Mouse (Mus musculus) embryonic facial prominence, embryonic 14.5 days (tissue): ENCODE measurements around the gene Cacna2d2. TPM values are rescaled to one million over a fixed set of nuclear protein-coding genes. Genes with fewer than 3 reads are reported as not detected.

Experiments
- ATAC-seq: fragments of 200-750 bp; cut with Nextera tagmentation; 2 replicates; pipeline ENCODE4 v1.8.0; 2017; ENCODE audit warnings: low read depth, moderate number of reproducible peaks, moderate TSS enrichment
- DNase-seq: peaks from one replicate; pipeline ENCODE4 v3.0.0-alpha.2; 2015; ENCODE audit warnings: low spot score
- H3K27ac ChIP-seq: fragments of 300-500 bp; sonication (generic); replicated peaks from 2 replicates; pipeline ENCODE4 v1.5.1; 2014; ENCODE audit warnings: low read depth, mild to moderate bottlenecking, low read length, moderate library complexity
- H3K27me3 ChIP-seq: fragments of 300-500 bp; sonication (generic); replicated peaks from 2 replicates; pipeline ENCODE4 v1.6.1; 2014; ENCODE audit warnings: low read length; ENCODE audit not compliant: control insufficient read depth, insufficient read depth
- H3K36me3 ChIP-seq: fragments of 300-500 bp; sonication (generic); 2 replicates; pipeline ENCODE4 v1.6.1; 2014; ENCODE audit warnings: low read length, mixed read lengths; ENCODE audit not compliant: control insufficient read depth, insufficient read depth
- H3K4me1 ChIP-seq: fragments of 300-500 bp; sonication (generic); 2 replicates; pipeline ENCODE4 v1.6.1; 2014; ENCODE audit warnings: antibody characterized with exemption, low read length; ENCODE audit not compliant: control insufficient read depth, insufficient read depth
- H3K4me2 ChIP-seq: fragments of 300-500 bp; sonication (generic); 2 replicates; pipeline ENCODE4 v1.6.1; 2014; ENCODE audit warnings: low read depth, mild to moderate bottlenecking, low read length, moderate library complexity, mixed read lengths
- H3K4me3 ChIP-seq: fragments of 300-500 bp; sonication (generic); 2 replicates; pipeline ENCODE4 v1.5.1; 2014; ENCODE audit warnings: low read depth, mild to moderate bottlenecking, low read length
- H3K9ac ChIP-seq: fragments of 300-500 bp; sonication (generic); 2 replicates; pipeline ENCODE4 v1.6.1; 2014; ENCODE audit warnings: low read depth, mild to moderate bottlenecking, low read length, moderate library complexity, mixed read lengths
- H3K9me3 ChIP-seq: fragments of 300-500 bp; sonication (generic); 2 replicates; pipeline ENCODE4 v1.6.1; 2016; ENCODE audit warnings: low read length; ENCODE audit not compliant: control insufficient read depth
- WGBS: fragments of 180-500 bp; shearing (Covaris S2); extraction: QIAGEN DNeasy Blood & Tissue Kit; methylation state at CpG from one replicate; pipeline ENCODE4 v1.1.7; 2014; 5-methylcytosine and 5-hydroxymethylcytosine counted together
- polyA plus RNA-seq: library from polyadenylated mRNA; unstranded; fragments of >200 nt; fragmentation: Nextera tagmentation; extraction: Ambion mirVana; gene quantifications from 2 replicates; pipeline ENCODE4 v1.2.1, GENCODE M21; 2014

The Cacna2d2 gene
- polyA plus RNA-seq, 1 experiment from 2014 or later, result 0.93 TPM

DNA sequence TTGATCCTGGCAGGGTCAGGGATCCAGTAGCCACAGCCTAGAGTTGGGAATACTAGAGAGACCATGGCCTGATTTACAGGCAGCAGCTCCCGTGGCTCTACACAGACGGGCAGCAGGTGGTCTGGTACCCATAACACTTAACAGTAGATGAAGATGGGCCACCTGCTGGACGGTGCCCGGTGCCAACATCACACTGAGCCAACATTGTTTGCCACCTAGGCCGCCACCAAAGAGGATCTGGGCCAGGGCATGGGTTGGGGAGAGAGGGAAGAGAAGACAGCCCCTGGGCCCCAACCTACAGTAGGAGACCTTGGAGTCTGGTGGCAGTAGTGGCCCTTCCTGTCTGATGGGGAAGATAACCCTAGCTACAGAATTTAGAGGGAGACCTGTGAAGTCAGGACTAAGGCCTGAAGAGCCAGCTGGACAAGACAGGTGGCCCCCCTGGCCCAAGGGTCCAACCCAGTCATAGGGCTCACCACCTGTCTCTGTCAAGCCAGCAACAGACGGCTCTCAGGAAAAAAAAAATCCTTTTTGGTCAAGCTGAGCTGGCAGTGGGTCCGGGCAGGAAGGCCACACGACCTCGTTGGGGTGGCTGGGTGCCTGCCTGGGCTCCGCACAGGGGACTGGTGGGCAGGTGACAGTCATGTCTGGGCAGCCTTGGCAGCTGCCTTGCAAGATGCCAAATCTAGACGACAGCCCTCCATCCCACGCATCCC, 102.9 kb downstream of the Cacna2d2 start:
- no peak for ATAC-seq
- Histone ChIP-seq H3K9me3 (no peaks in the 10 kb centered on the region), H3K27me3 (no peaks in the 10 kb centered on the region), H3K4me3 (no peak overlapping the region), H3K36me3 (no peaks in the 10 kb centered on the region), H3K27ac (no peak overlapping the region), H3K9ac (no peak overlapping the region), H3K4me1 (peaks cover 3% of the 10 kb centered on the region; the same call in 1 of the 2 replicates), H3K4me2 (no peak overlapping the region)
- no peak for DNase-seq
- 83% methylated on average over 12 of the region's 12 CpGs for WGBS

GRCm38 (mm10) chr9:107504662-107505537, 105.5 kb downstream of the Cacna2d2 start:
- DNase-seq (no peak), ATAC-seq (no peak)
- WGBS, result 66% methylated on average over 19 of the region's 19 CpGs

GRCm38 (mm10) chr9:107508266-107508665, 108.9 kb downstream of the Cacna2d2 start:
- ATAC-seq (0 out of 2 replicates have a peak, but pooled peaks have one; percentile 17), DNase-seq (peak; percentile 20)
- no peak overlapping the region for H3K4me2 ChIP-seq
- no peaks in the 10 kb centered on the region; the same call in 1 of the 2 replicates for H3K27me3 ChIP-seq
- no peaks in the 10 kb centered on the region for H3K36me3 ChIP-seq
- no peak overlapping the region for H3K9ac ChIP-seq
- H3K4me3 ChIP-seq, result no peak overlapping the region
- H3K27ac ChIP-seq, result no peak overlapping the region
- 50% methylated on average over 10 of the region's 10 CpGs for WGBS
- H3K4me1 ChIP-seq, result peaks cover 36% of the 10 kb centered on the region
- no peaks in the 10 kb centered on the region for H3K9me3 ChIP-seq

More at GRCm38 (mm10) chr9:107504662-107505537, 105.5 kb downstream of the Cacna2d2 start:
- Histone ChIP-seq H3K4me2 (no peak overlapping the region), H3K27me3 (no peaks in the 10 kb centered on the region), H3K9ac (no peak overlapping the region), H3K9me3 (no peaks in the 10 kb centered on the region), H3K36me3 (no peaks in the 10 kb centered on the region), H3K4me3 (no peak overlapping the region), H3K4me1 (peaks cover 17% of the 10 kb centered on the region), H3K27ac (no peak overlapping the region)

DNA sequence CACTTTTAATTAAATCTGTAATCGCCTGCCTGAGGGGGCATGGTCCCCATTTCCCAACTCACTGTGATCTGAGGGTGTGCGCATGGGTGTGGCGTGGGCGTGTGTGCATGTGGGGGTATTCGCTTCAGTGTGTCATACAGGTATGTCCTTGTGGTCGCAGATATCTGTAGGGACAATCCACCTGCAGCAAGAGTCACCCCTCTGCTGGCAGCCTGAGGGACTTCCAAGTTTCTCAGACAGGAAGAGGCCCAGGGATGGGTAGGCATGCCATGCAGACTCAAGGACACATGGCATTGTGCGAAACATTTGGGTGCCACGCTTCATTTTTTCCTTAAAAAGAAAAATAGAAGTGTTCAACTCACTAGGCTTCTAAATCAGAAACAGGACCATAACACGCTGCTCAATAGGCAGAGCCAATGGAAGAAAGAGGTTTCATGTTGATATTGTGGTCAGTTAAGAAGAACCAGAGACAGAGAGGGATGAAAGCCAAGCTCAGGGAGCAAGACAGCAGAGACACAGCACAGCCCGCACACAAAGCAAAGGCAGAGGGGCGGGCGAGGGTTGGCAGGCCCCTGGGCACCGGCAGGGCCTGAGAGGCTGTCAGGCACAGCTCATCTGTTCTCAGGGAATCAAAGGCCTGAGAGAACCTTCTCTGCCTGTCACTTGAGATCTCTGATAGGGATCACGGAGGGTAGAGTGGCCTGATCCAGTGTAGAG, 111.1 kb downstream of the Cacna2d2 start:
- Histone ChIP-seq H3K4me3 (no peak overlapping the region), H3K36me3 (no peaks in the 10 kb centered on the region), H3K4me1 (peaks cover 33% of the 10 kb centered on the region), H3K9ac (no peak overlapping the region), H3K4me2 (no peak overlapping the region), H3K9me3 (no peaks in the 10 kb centered on the region), H3K27ac (peak overlapping the region; percentile 39; the same call in 1 of the 2 replicates), H3K27me3 (no peaks in the 10 kb centered on the region; the same call in 1 of the 2 replicates)
- WGBS, result 61% methylated on average over 14 of the region's 14 CpGs
- DNase-seq (peak; percentile 57), ATAC-seq (0 out of 2 replicates have a peak, but pooled peaks have one; percentile 3)

DNA sequence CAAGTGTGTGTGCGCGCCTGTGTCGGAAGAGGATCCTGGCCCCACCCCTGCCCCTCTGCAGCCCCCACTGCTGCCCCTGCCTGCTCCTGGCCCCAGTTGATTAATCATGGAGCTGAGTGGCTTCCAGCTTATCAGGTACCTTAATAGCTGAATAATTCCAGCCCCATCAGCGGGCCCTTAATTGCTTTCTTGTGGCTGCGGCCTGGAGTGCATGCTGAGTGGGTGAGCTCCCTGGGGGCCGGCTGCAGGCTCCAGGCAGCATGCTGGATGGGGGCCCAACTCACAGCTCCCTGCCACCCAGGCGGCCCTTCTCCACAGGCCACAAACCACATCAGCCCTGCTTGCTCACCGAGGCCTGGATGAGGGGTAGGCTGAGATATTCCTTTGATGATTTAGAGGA, 112.0 kb downstream of the Cacna2d2 start:
- peak; percentile 45 for DNase-seq
- Histone ChIP-seq H3K4me2 (no peak overlapping the region), H3K4me1 (peaks cover 33% of the 10 kb centered on the region), H3K27me3 (no peaks in the 10 kb centered on the region; the same call in 1 of the 2 replicates), H3K9me3 (no peaks in the 10 kb centered on the region), H3K4me3 (no peak overlapping the region), H3K36me3 (no peaks in the 10 kb centered on the region), H3K27ac (no peak overlapping the region; the same call in 1 of the 2 replicates), H3K9ac (peak overlapping the region; percentile 14; the same call in 1 of the 2 replicates)
- no peak; the same call in 1 of the 2 replicates for ATAC-seq
- 42% methylated on average over 7 of the region's 8 CpGs for WGBS

DNA sequence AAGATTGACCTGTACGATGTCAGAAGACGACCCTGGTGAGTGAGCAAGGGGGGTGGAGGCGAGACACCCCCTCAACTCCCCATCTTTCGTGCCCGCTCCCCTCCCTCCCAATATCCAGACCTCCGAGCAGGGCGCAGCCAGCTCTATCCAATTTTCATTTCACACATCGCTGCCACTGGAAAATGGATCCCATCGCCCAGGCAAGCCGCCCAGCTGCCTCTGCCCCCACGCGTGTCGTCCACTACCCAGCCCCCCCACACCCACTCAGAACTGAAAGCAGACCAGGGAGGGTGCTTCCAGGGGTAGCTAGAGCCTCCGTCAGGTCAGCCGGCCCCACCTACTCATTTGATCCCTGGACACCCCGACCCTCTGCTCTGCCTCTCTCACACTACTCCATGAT, 112.9 kb downstream of the Cacna2d2 start:
- no peaks in the 10 kb centered on the region for H3K9me3 ChIP-seq
- H3K27me3 ChIP-seq, result no peaks in the 10 kb centered on the region; the same call in 1 of the 2 replicates
- H3K9ac ChIP-seq, result no peak overlapping the region
- H3K4me2 ChIP-seq, result no peak overlapping the region
- DNase-seq, result no peak
- H3K4me1 ChIP-seq, result peaks cover 33% of the 10 kb centered on the region
- H3K27ac ChIP-seq, result no peak overlapping the region
- no peak for ATAC-seq
- WGBS, result 77% methylated on average over 16 of the region's 16 CpGs
- no peaks in the 10 kb centered on the region for H3K36me3 ChIP-seq
- H3K4me3 ChIP-seq, result no peak overlapping the region

DNA sequence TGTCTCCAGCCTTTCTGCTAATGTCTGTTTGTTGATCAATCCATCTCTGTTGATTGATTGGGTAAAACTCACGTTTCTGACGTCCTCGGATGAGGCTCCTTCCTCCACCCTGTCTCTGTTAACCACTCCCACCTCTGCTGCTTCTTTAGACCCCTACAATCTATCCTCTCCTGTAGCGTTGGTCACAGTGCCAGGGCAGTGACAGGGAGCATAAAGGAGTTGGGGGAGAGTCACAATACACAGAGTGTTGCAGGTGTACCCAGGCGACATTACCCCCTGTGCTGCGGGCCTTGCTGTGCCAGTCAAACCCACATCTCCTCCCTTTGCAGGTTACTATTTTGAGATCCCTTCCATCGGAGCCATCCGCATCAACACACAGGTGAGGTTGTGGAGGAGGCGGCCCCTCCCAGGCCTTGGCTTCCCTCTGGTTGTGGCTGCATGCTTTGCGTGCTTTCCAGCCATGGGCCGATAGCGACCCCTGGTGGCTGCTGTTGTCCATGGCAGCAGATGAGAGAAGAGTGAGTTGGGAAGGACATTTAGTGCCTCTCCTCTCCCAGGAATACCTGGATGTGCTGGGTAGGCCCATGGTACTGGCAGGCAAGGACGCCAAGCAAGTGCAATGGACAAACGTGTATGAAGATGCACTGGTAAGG, 115.0 kb downstream of the Cacna2d2 start:
- no peak overlapping the region for H3K27ac ChIP-seq
- H3K9me3 ChIP-seq, result no peaks in the 10 kb centered on the region
- H3K4me2 ChIP-seq, result no peak overlapping the region
- H3K9ac ChIP-seq, result no peak overlapping the region
- 24% methylated on average over 14 of the region's 14 CpGs for WGBS
- H3K4me3 ChIP-seq, result no peak overlapping the region
- no peaks in the 10 kb centered on the region for H3K36me3 ChIP-seq
- peaks cover 24% of the 10 kb centered on the region for H3K4me1 ChIP-seq
- no peaks in the 10 kb centered on the region; the same call in 1 of the 2 replicates for H3K27me3 ChIP-seq
- peak; percentile 75 for DNase-seq
- ATAC-seq, result peak; percentile 33; the same call in 1 of the 2 replicates

DNA sequence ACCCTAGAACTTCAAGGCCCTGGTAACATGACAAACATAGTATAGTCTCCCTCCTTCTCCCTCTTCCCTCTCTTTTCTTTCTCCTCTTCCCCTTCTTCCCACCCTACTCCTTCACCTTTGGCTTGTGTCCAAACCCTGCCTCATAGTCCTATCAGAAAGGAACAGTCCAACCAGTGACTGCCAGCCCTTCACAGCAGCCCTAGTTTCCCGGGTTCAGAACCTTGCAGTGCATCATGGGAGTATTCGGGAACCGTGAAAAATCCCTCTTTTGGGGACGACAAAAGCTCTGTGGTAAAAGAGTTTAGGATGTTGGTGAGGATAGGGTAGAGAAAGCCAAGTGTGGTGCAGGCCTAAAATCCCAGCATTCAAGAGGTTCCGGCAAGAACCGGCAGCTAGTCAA, 120.9 kb downstream of the Cacna2d2 start:
- no peak for ATAC-seq
- Histone ChIP-seq H3K4me3 (no peak overlapping the region), H3K36me3 (no peaks in the 10 kb centered on the region), H3K27me3 (peaks cover 6% of the 10 kb centered on the region; the same call in 1 of the 2 replicates), H3K4me2 (no peak overlapping the region), H3K9ac (no peak overlapping the region), H3K9me3 (no peaks in the 10 kb centered on the region), H3K27ac (no peak overlapping the region), H3K4me1 (peaks cover 17% of the 10 kb centered on the region)
- DNase-seq, result no peak
- 60% methylated on average over 6 of the region's 6 CpGs for WGBS
